Mouse (Mus musculus) ES-CJ7 (cell line): ENCODE results near the gene Rpl28.

Source experiments
- DNase-seq: peaks from one replicate; pipeline ENCODE4 v3.0.0; 2011; ENCODE audit warnings: low read depth, low spot score

Rpl28 gene

GRCm38 (mm10) chr7:4792278-4793212 lies at the start of gene Rpl28:
TSS of gene Rpl28 (plus strand) at chr7:4792874.
- DNase-seq, result peak; percentile 95

- no peak for DNase-seq
Measured at GRCm38 (mm10) chr7:4743354-4743753, 49.3 kb upstream of the Rpl28 start.

DNA sequence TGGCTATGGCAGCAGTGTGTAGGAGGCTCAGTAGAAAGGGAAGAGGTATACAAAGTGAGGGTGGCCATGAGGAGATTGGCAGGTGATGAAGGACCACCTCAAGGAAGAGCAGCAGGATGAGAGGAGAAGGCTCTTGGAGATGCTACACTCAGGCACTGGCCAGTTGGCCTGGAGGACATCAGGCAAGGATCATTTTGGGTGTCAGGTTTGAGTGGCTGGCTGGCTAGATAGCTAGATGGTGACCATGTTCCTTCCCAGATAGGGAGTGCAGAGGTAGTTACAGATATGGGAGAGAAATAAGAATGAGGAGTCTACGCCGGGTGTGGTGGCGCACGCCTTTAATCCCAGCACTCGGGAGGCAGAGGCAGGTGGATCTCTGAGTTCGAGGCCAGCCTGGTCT lies 47.8 kb upstream of the Rpl28 start:
- DNase-seq, result no peak

DNA sequence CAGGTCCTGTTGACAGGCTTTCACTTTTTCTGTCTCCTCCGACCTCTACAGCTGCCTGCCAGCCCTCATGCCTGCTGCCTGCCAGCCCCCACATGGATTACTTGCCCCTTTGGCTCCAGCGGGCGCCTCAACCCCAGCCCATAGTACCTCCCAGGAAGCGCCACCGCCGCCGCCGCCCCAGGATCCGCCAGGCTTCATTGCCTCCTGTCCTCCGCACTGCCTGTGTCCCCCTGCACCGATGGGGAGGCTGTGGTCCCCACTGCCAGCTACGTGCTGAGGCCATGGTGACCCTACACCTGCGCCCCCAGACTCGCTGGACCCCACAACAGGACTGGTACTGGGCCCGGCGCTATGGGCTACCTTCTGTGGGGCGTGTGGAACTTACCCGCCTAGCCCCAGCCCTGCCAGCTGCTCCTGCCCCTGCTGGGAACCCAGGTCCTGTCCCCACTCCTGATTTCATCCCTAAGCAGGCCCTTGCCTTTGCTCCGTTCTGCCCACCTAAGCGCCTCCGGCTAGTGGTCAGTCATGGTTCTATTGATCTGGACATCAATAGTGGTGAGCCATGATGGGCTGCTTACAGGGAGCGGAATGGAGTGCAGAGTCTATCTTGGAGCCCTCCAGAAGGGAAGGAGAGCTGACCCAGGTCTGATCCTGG lies 46.2 kb upstream of the Rpl28 start:
- no peak for DNase-seq

DNA sequence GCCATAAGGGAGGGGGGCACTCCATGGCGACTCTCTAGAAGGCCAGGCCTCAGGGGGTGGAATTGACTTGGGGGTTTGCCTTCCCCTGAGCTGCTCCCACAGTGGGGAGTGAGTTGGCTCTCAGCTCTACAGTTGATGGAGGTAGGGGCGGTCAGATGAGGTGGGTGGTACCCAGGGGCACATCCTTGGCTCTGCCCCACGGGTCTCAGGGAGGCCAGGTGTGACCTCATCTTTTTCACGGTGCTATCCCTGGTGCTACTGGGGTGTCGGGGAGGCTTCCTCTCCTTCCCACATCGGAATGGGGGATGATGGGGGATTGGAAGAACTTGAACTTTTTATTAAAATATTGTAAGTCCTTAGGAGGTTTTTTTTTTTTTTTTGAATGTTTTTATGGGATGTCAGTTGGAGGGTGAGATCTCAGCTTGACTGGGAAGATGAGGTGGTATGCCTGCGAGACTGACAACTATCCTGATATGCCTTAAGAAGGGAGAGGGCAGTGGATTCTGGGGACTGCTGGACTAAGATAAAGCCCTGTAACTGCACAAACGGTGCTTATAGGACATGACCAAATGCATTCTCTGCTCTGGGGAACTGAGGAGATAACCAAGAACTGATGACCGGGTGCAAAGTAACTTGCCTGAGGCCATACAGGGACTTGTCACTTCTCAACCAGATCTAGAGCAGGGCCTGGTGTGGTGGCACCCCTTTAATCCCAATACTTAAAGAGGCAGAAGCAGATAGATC lies 45.3 kb upstream of the Rpl28 start:
- DNase-seq, result no peak

GRCm38 (mm10) chr7:4748321-4748720 lies 44.4 kb upstream of the Rpl28 start:
- DNase-seq, result peak; percentile 72

DNA sequence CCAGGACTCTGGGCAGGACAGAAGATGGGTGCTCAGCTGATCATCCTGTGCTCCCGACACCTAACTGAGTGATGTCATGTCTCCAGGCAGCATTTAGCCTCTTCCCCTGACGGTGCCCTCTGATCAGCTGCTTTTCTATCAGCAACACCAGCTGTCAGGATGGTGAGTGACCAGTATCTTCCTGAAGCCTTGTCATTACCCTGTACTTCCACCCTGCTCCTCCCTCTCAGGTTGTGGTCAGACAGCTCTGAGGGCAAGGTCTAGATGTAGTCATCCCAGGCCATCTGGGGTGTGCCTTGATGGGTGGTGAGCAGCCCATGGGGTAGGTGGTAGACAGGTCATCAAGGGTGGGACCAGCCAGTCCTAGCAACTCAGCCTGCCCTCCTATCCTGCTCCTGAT lies 43.5 kb upstream of the Rpl28 start:
- DNase-seq, result no peak

DNA sequence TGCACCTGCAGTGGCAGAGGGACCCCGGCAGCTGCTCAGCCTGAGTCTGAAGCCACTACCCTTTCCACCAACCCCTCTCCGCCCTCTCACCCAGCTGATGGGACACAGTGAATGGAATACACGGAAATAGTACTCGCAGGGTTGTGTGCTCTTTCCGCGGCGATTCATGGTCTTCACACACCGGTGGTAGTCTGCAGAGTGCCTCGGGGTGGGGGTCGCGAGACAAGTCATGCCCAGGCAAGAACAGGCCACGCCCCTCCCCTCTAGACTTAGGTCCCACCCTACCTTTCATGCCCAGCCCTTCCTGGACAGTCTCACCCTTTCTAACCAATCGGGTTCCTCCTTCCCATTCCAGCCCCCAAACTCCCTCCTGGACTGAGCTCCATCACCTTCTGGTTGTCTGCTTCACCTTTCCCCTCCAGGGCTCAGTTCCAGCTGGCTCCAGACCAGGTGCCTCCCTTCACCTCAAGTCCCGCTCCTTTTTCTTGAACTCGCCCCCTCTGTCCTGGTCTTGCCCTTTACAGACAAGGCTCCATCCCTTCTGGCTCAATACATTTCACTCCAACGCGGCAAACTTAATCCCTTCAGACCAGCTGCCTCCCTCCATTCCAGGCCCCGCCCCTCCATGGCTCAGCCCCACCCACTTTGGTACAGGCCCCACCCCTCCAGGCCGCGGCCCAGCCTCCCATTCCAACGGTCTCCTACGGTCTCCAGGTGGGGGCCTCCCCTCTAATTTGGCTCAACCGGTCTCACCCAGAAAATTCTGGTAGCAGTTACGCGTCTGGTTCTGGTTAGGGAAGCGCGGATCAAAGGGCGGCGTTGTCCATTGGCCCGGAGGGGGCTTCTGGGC lies 40.5 kb upstream of the Rpl28 start:
- peak; percentile 97 for DNase-seq

DNA sequence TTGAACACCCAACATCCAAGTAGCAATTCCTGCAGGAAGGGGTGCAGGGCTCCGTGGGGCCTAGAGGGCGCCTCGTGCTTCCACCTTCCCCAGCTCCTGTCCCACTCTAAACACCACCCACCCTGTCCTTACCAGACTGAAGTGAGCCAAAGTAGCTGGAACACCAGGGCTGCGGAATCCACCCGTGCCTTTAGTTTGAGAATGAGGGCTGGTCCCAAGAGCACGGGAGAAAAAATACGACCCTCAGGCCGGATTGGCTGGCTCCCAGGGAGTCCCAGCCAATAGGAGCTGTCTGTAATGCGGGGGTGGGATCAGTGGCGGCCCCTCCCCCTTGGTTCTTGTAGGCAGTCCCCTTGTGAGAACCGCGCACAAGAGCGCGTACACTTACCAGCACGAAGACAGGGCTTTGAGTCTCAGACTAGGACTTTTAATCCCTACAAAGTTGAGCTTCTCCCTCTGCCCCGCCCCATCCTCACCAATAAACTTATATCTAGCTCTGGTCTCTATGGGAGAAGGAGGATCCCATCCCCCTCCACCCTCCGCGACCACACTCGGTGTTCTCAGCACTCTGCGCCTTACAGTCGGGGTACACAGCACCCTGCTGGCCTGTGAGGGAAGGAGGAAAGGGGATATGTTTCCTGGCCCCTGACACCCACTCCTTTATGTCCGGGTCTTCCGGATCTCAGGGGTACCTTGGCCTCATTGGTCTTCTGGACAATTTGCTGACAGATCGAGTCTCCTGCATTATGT lies 39.7 kb upstream of the Rpl28 start, which contains the start of gene Cox6b2:
Gene Cox6b2 (minus strand): TSS at position 274 of the 750 bp plus-strand sequence.
- DNase-seq, result peak; percentile 97

DNA sequence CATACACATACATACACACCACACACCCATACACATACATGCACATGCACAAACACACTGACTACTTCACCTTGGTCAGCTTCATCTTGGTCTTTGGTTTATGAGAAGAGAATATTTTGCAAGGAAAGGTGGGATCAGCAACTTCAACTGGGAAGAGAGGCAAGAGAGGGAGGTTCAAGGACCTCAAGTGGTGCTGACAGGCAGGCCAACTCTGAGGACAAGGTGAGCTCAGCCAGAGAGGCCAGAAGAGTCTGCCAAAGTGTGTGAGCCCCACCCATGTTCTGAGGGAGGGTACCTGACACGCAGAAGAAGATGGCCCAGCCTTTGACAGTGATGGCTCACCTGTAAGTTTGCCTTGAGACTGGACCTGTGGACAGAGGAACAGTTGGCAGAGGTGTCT lies 33.0 kb upstream of the Rpl28 start:
- no peak for DNase-seq

DNA sequence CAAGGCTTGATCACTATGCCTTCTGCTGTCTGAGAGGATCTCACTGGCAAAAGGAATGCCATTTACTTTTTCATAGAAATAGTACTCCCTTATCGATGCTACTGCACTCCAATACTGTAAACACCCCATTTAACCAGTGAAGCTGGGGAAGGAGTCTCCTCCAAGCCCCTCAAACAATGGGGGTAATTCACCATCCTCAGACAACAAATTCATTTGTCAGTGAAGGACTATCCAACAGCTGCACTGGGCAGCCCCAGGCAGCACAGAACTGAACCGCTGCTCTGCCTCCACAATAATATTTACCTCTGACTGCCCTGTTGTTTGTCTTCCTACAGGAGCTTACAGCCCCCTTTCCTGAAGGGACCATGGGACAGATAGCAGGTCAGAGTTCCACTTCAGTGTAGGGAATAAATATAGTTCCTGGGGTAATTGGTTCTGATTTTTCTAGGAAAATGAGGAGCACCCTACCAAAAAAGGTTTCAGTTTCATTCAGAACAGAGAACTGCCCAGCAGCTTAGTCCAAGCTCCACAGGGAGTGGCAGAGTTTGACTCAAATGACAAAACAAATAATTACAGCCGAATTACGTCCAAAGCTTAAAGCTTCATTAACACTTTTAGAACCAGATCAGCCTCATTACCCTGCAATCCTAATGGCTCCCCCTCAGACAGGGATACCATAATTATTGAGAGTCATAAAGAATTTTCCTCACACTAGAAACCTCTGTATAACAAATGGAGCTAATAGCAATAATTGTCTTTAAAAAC lies 27.5 kb upstream of the Rpl28 start:
- no peak for DNase-seq

- DNase-seq, result no peak
Measured at GRCm38 (mm10) chr7:4771202-4771601, 21.5 kb upstream of the Rpl28 start, which contains the start of gene Fam71e2. TSS of gene Fam71e2 (minus strand) at chr7:4771302.

DNA sequence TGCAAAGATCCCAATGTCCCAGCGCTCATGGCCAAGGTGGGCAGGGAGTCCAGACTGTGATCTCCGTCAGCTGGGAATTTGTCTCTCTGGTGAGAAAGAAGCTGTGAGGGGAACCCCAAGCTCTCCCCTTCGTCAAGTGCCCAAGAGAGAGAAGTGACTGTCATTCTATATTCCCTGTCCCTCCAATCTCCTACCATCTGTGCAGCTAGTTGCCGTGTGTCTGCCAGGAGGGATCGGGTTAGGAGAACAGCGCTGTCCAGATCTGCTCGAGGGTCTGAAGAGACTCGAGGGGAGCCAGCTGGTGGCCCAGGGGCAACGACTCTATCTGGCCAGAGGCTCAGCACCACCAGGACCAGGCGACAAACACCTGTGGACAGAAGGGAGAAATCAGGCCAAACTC lies 16.5 kb upstream of the Rpl28 start:
- no peak for DNase-seq

GRCm38 (mm10) chr7:4776861-4777830 lies 15.5 kb upstream of the Rpl28 start:
- DNase-seq, result peak; percentile 82

DNA sequence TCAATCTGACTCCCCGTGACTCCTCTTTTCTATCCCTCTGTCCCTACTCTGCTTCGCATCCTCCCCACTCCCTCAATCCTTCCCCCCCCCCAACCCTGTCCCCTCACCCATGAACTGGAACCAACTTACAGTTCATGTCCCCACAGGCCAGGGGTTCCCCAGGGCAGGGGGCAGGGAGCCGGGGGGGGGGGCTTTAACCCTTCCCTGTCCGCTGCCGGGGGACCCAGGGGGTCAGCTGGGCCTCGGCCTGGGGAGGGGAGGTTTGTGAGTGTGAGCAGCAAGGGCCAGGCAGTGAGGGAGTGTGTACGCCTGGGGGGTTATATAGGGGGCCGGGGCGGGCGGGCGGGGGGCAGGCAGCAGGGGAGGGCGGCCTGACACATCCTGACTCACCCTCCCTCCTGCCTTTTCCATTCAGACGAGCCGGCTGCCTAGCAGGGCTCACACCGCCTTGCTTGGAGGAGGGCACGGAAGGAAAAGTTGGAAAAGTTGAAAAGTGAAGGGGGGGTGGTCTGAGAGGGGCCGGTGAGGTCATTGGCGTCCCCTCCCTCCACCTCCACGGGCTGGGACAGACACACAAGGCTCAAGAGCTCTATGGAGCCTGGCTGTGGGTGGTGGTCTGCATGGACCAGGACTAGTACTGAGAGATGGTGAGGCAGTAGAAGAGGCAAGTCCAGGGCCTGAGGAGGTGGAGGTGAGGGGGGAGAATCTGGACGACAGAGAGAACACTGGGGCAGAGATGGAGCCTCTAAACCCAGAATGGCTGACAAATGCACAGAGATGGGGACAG lies 14.6 kb upstream of the Rpl28 start:
- DNase-seq, result no peak

- DNase-seq, result no peak
Measured at GRCm38 (mm10) chr7:4779921-4780320, 12.8 kb upstream of the Rpl28 start.

DNA sequence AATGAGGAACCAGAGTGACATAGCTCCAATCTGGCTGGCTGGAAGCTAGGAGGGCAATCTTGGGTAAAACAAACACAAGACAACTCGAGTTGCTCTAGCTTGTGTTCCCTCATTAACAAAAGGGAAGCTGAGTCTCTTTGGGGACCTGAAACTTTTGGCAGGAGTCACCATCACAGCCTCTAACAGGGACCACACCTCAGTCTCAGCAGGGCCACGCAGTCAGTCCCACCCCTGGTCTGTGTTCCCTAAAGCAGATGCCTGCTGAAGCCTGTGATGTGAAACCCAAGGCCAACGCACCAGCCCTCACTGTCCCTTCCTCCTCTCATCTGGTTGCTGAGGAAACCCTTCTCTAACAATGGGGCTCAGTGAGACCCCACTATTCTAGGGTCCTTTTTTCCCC lies 10.5 kb upstream of the Rpl28 start:
- DNase-seq, result no peak

- no peak for DNase-seq
Measured at GRCm38 (mm10) chr7:4782759-4783158, 9.9 kb upstream of the Rpl28 start, which contains the start of the genes Il11 and Tmem190. TSS of gene Il11 (minus strand) at chr7:4782859. TSS of gene Tmem190 (plus strand) at chr7:4782937.
